Mouse (Mus musculus) splenic B cell, adult 2 months (primary cell): Measurements from ENCODE around the gene Lhx1.

Experiments used
- DNase-seq: peaks from one replicate; pipeline ENCODE4 v3.0.0-alpha.2; 2011; ENCODE audit warnings: low read depth, low spot score
- H3K27me3 ChIP-seq: 2 replicates; pipeline ENCODE4 v1.6.1; 2012; ENCODE audit warnings: mild to moderate bottlenecking, low read length, moderate library complexity, mixed read lengths; ENCODE audit not compliant: control insufficient read depth, poor library complexity, insufficient read depth, severe bottlenecking
- H3K36me3 ChIP-seq: 2 replicates; pipeline ENCODE4 v1.6.1; 2012; ENCODE audit warnings: mild to moderate bottlenecking, low read length, moderate library complexity, mixed read lengths; ENCODE audit not compliant: control insufficient read depth, poor library complexity, insufficient read depth, severe bottlenecking

Lhx1 gene

GRCm38 (mm10) chr11:84476641-84477040, 48.7 kb downstream of the Lhx1 start:
- no peaks in the 10 kb centered on the region for H3K27me3 ChIP-seq
- no peaks in the 10 kb centered on the region for H3K36me3 ChIP-seq
- DNase-seq: no peak

- no peak for DNase-seq
- Histone ChIP-seq H3K36me3 (peaks cover under 1% of the 10 kb centered on the region; the same call in 1 of the 2 replicates), H3K27me3 (no peaks in the 10 kb centered on the region)
Measured at GRCm38 (mm10) chr11:84475991-84476390, 49.3 kb downstream of the Lhx1 start.

GRCm38 (mm10) chr11:84473093-84473667, 52.2 kb downstream of the Lhx1 start:
- H3K27me3 ChIP-seq: no peaks in the 10 kb centered on the region
- DNase-seq: no peak
- peaks cover 7% of the 10 kb centered on the region; the same call in 1 of the 2 replicates for H3K36me3 ChIP-seq
